Mouse (Mus musculus): ENCODE results near the gene Dtx2. TPM values are rescaled to one million over a fixed set of nuclear protein-coding genes. Genes with fewer than 3 reads are reported as not detected.
"Not testable (repeated sequence)": the region's sequence is repeated elsewhere in the genome, so short reads cannot be mapped to it uniquely, and the experiment has no call there.

Gene Dtx2
- polyA plus RNA-seq, 1 experiment from 2014 or later = 21.4 TPM

- no peaks in the 10 kb centered on the region for H3K9me3 ChIP-seq
- peak within 1 kb of the TSS; percentile 10 for H3K4me3 ChIP-seq (replicated peaks)
- 44% methylated on average over 17 of the region's 17 CpGs for WGBS
- ATAC-seq = peak; percentile 89
- H3K9ac ChIP-seq = no peak within 1 kb of the TSS
- H3K27me3 ChIP-seq (replicated peaks) = no peaks in the 10 kb centered on the region
- peak within 1 kb of the TSS; percentile 51 for H3K4me2 ChIP-seq (replicated peaks)
- H3K36me3 ChIP-seq = no peaks in the 10 kb centered on the region
- peaks cover 6% of the 10 kb centered on the region; the same call in 1 of the 2 replicates for H3K4me1 ChIP-seq (replicated peaks)
- peak within 1 kb of the TSS; percentile 74 for H3K27ac ChIP-seq
Measured at GRCm38 (mm10) chr5:136038258-136039214, 43.9 kb downstream of the Dtx2 start, which contains the start of gene Upk3b. Gene Upk3b (plus strand): TSS chr5:136038496.

- ATAC-seq = 0 out of 2 replicates have a peak, but pooled peaks have one; percentile 28
- peak overlapping the region; percentile 8 for H3K4me3 ChIP-seq (replicated peaks)
Measured at GRCm38 (mm10) chr5:136040210-136040609, 45.6 kb downstream of the Dtx2 start.

GRCm38 (mm10) chr5:136041260-136041659, 46.7 kb downstream of the Dtx2 start:
- Histone ChIP-seq H3K9ac (no peak overlapping the region), H3K9me3 (no peaks in the 10 kb centered on the region), H3K27me3 (replicated peaks) (no peaks in the 10 kb centered on the region), H3K36me3 (no peaks in the 10 kb centered on the region), H3K27ac (no peak overlapping the region), H3K4me2 (replicated peaks) (no peak overlapping the region), H3K4me3 (replicated peaks) (no peak overlapping the region), H3K4me1 (replicated peaks) (peaks cover 6% of the 10 kb centered on the region; the same call in 1 of the 2 replicates)
- no peak for ATAC-seq
- 37% methylated on average over 2 of the region's 2 CpGs for WGBS

More at GRCm38 (mm10) chr5:136040210-136040609, 45.6 kb downstream of the Dtx2 start:
- H3K27me3 ChIP-seq (replicated peaks) = no peaks in the 10 kb centered on the region
- H3K4me1 ChIP-seq (replicated peaks) = peaks cover 6% of the 10 kb centered on the region; the same call in 1 of the 2 replicates
- peak overlapping the region; percentile 67 for H3K27ac ChIP-seq
- no peaks in the 10 kb centered on the region for H3K36me3 ChIP-seq
- H3K9me3 ChIP-seq = no peaks in the 10 kb centered on the region
- H3K9ac ChIP-seq = no peak overlapping the region
- H3K4me2 ChIP-seq (replicated peaks) = peak overlapping the region; percentile 51
- whole genome bisulfite sequencing = 43% methylated on average over 5 of the region's 5 CpGs

- Histone ChIP-seq H3K36me3 (no peaks in the 10 kb centered on the region), H3K4me3 (replicated peaks) (no peak overlapping the region), H3K27me3 (replicated peaks) (no peaks in the 10 kb centered on the region), H3K4me2 (replicated peaks) (no peak overlapping the region), H3K9me3 (no peaks in the 10 kb centered on the region), H3K27ac (no peak overlapping the region), H3K9ac (no peak overlapping the region), H3K4me1 (replicated peaks) (peaks cover 6% of the 10 kb centered on the region; the same call in 1 of the 2 replicates)
- 92% methylated on average over 8 of the region's 8 CpGs for WGBS
- no peak for ATAC-seq
Measured at GRCm38 (mm10) chr5:136041666-136042065, 47.1 kb downstream of the Dtx2 start.

GRCm38 (mm10) chr5:136044865-136045264, 50.3 kb downstream of the Dtx2 start:
- Histone ChIP-seq H3K9me3 (no peaks in the 10 kb centered on the region), H3K4me2 (replicated peaks) (no peak overlapping the region), H3K27ac (no peak overlapping the region), H3K9ac (no peak overlapping the region), H3K4me1 (replicated peaks) (peaks cover 5% of the 10 kb centered on the region; the same call in 1 of the 2 replicates), H3K4me3 (replicated peaks) (no peak overlapping the region), H3K27me3 (replicated peaks) (no peaks in the 10 kb centered on the region), H3K36me3 (no peaks in the 10 kb centered on the region)
- no peak for ATAC-seq
- 70% methylated on average over 13 of the region's 13 CpGs for WGBS

GRCm38 (mm10) chr5:136045408-136045807, 50.8 kb downstream of the Dtx2 start:
- ATAC-seq = no peak
- H3K4me1 ChIP-seq (replicated peaks) = peaks cover 2% of the 10 kb centered on the region; the same call in 1 of the 2 replicates
- no peaks in the 10 kb centered on the region for H3K27me3 ChIP-seq (replicated peaks)
- H3K9ac ChIP-seq = no peak overlapping the region
- 43% methylated on average over 9 of the region's 9 CpGs for WGBS
- no peaks in the 10 kb centered on the region for H3K9me3 ChIP-seq
- no peak overlapping the region for H3K27ac ChIP-seq
- H3K4me2 ChIP-seq (replicated peaks) = no peak overlapping the region
- no peak overlapping the region for H3K4me3 ChIP-seq (replicated peaks)
- no peaks in the 10 kb centered on the region for H3K36me3 ChIP-seq

- Histone ChIP-seq H3K27ac (no peak overlapping the region), H3K4me3 (replicated peaks) (no peak overlapping the region), H3K9me3 (no peaks in the 10 kb centered on the region), H3K9ac (no peak overlapping the region), H3K36me3 (no peaks in the 10 kb centered on the region), H3K27me3 (replicated peaks) (no peaks in the 10 kb centered on the region), H3K4me1 (replicated peaks) (no peaks in the 10 kb centered on the region; the same call in 1 of the 2 replicates), H3K4me2 (replicated peaks) (no peak overlapping the region)
- ATAC-seq = peak; percentile 44
- WGBS = 3% methylated on average over 10 of the region's 10 CpGs
Measured at GRCm38 (mm10) chr5:136045987-136046386, 51.4 kb downstream of the Dtx2 start.

- not testable (repeated sequence) for ATAC-seq; H3K4me1 ChIP-seq (replicated peaks)
Measured at GRCm38 (mm10) chr5:136048541-136048940, 53.9 kb downstream of the Dtx2 start.

GRCm38 (mm10) chr5:136049926-136050325, 55.3 kb downstream of the Dtx2 start:
- H3K9me3 ChIP-seq = no peaks in the 10 kb centered on the region
- peaks cover 12% of the 10 kb centered on the region for H3K4me1 ChIP-seq (replicated peaks)
- ATAC-seq = no peak
- H3K9ac ChIP-seq = no peak overlapping the region
- H3K4me3 ChIP-seq (replicated peaks) = no peak overlapping the region
- no peak overlapping the region for H3K27ac ChIP-seq
- no peaks in the 10 kb centered on the region for H3K27me3 ChIP-seq (replicated peaks)
- H3K4me2 ChIP-seq (replicated peaks) = no peak overlapping the region
- H3K36me3 ChIP-seq = no peaks in the 10 kb centered on the region
- WGBS = 56% methylated on average over 6 of the region's 6 CpGs

More at GRCm38 (mm10) chr5:136048541-136048940, 53.9 kb downstream of the Dtx2 start:
- not testable (repeated sequence) for H3K4me3 ChIP-seq (replicated peaks); H3K27ac ChIP-seq; H3K9me3 ChIP-seq; H3K9ac ChIP-seq; H3K36me3 ChIP-seq; H3K27me3 ChIP-seq (replicated peaks); H3K4me2 ChIP-seq (replicated peaks)

- H3K27ac ChIP-seq = peak overlapping the region; percentile 55
- peak; percentile 80 for ATAC-seq
- 0 out of 2 replicates have a peak overlapping the region, but pooled peaks have one; percentile 12 for H3K4me2 ChIP-seq (replicated peaks)
- no peak overlapping the region for H3K4me3 ChIP-seq (replicated peaks)
- H3K27me3 ChIP-seq (replicated peaks) = no peaks in the 10 kb centered on the region
- H3K36me3 ChIP-seq = no peaks in the 10 kb centered on the region
- WGBS = 14% methylated on average over 10 of the region's 10 CpGs
- H3K4me1 ChIP-seq (replicated peaks) = peaks cover 12% of the 10 kb centered on the region
- no peak overlapping the region for H3K9ac ChIP-seq
- no peaks in the 10 kb centered on the region for H3K9me3 ChIP-seq
Measured at GRCm38 (mm10) chr5:136051231-136052085, 56.9 kb downstream of the Dtx2 start.

GRCm38 (mm10) chr5:136052861-136053655, 58.5 kb downstream of the Dtx2 start:
- no peak overlapping the region for H3K4me2 ChIP-seq (replicated peaks)
- peaks cover 19% of the 10 kb centered on the region for H3K4me1 ChIP-seq (replicated peaks)
- H3K9me3 ChIP-seq = no peaks in the 10 kb centered on the region
- H3K9ac ChIP-seq = no peak overlapping the region
- H3K4me3 ChIP-seq (replicated peaks) = no peak overlapping the region
- H3K36me3 ChIP-seq = no peaks in the 10 kb centered on the region
- WGBS = 83% methylated on average over 8 of the region's 8 CpGs
- no peak for ATAC-seq
- no peak overlapping the region for H3K27ac ChIP-seq
- no peaks in the 10 kb centered on the region for H3K27me3 ChIP-seq (replicated peaks)
